Mouse (Mus musculus): ENCODE data around the gene Fmo9. TPM values are rescaled to one million over a fixed set of nuclear protein-coding genes. Genes with fewer than 3 reads are reported as not detected.

Fmo9 gene
- not detected in 2 replicates for polyA plus RNA-seq (2012; rRNA removed)

GRCm38 (mm10) chr1:166681745-166682144, at the start of gene Fmo9:
Gene Fmo9, minus strand, starts transcription at chr1:166681845.

DNA sequence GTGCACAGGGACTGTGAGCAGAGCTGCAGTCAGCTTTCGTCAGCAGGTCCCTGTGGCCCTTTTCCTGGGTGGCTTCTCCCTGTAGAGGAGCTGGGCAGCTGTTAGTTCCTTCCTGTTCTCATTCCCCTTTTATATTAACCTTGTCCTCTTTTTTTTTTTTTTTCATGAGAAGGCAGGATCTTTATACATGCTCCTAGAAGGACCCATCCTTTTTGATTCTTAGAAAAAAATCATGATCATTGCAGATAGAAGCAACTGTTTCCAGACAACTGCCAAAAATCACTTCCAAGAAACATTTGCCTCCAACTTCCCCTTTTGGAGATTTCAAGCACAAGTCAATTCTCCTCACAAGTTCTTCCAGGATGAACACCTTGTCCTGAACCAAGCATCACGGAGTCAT, 34.1 kb downstream of the Fmo9 start, which contains the start of gene Gm4847:
Gene Gm4847 (minus strand): TSS at position 101 of the 400 bp plus-strand sequence.

Other genes starting within 250 kb of the Fmo9 start
- gene Gm4846, start 184.3 kb downstream of the Fmo9 start, polyA plus RNA-seq (2012; rRNA removed): not detected in 2 replicates
- gene Gm4847, start 34.2 kb downstream of the Fmo9 start, polyA plus RNA-seq (2012; rRNA removed): not detected in 2 replicates